Mouse (Mus musculus) neural tube, embryonic 13.5 days (tissue): ENCODE results near the gene Gpc5. TPM values are rescaled to one million over a fixed set of nuclear protein-coding genes. Genes with fewer than 3 reads are reported as not detected.
A peak's percentile ranks its signal among the peaks of the same experiment; 100 is the strongest.

Experiments used
- ATAC-seq: fragments of 200-750 bp; cut with Nextera tagmentation; 2 replicates; pipeline ENCODE4 v1.8.0; 2017; ENCODE audit warnings: low read depth, mild to moderate bottlenecking, moderate TSS enrichment, moderate library complexity
- H3K27ac ChIP-seq: fragments of 300-500 bp; sonication (generic); replicated peaks from 2 replicates; pipeline ENCODE4 v1.5.1; 2015; ENCODE audit warnings: moderate library complexity, mild to moderate bottlenecking, inconsistent platforms
- H3K27me3 ChIP-seq: fragments of 300-500 bp; sonication (generic); 2 replicates; pipeline ENCODE4 v1.6.1; 2015; ENCODE audit warnings: mild to moderate bottlenecking, inconsistent platforms
- H3K36me3 ChIP-seq: fragments of 300-500 bp; sonication (generic); 2 replicates; pipeline ENCODE4 v1.6.1; 2015; ENCODE audit warnings: mild to moderate bottlenecking, inconsistent platforms
- H3K4me1 ChIP-seq: fragments of 300-500 bp; sonication (generic); replicated peaks from 2 replicates; pipeline ENCODE4 v1.6.1; 2015; ENCODE audit warnings: inconsistent platforms
- H3K4me2 ChIP-seq: fragments of 300-500 bp; sonication (generic); 2 replicates; pipeline ENCODE4 v1.6.1; 2015; ENCODE audit warnings: inconsistent platforms, mild to moderate bottlenecking, moderate library complexity
- H3K4me3 ChIP-seq: fragments of 300-500 bp; sonication (generic); 2 replicates; pipeline ENCODE4 v1.5.1; 2015; ENCODE audit warnings: mild to moderate bottlenecking, inconsistent platforms
- H3K9ac ChIP-seq: fragments of 300-500 bp; sonication (generic); 2 replicates; pipeline ENCODE4 v1.6.1; 2015; ENCODE audit warnings: moderate library complexity, mild to moderate bottlenecking, inconsistent platforms
- H3K9me3 ChIP-seq: fragments of 300-500 bp; sonication (generic); 2 replicates; pipeline ENCODE4 v1.6.1; 2016; ENCODE audit warnings: inconsistent platforms
- WGBS: fragments of 180-500 bp; shearing (Covaris S2); methylation state at CpG from one replicate; pipeline ENCODE4 v1.1.7; 2015; 5-methylcytosine and 5-hydroxymethylcytosine counted together
- polyA plus RNA-seq: library from polyadenylated mRNA; unstranded; fragments of >200 nt; fragmentation: Nextera tagmentation; extraction: Ambion mirVana; gene quantifications from 2 replicates; pipeline ENCODE4 v1.2.1, GENCODE M21; 2015

The Gpc5 gene
- polyA plus RNA-seq, 1 experiment from 2014 or later: 7.1 TPM

DNA sequence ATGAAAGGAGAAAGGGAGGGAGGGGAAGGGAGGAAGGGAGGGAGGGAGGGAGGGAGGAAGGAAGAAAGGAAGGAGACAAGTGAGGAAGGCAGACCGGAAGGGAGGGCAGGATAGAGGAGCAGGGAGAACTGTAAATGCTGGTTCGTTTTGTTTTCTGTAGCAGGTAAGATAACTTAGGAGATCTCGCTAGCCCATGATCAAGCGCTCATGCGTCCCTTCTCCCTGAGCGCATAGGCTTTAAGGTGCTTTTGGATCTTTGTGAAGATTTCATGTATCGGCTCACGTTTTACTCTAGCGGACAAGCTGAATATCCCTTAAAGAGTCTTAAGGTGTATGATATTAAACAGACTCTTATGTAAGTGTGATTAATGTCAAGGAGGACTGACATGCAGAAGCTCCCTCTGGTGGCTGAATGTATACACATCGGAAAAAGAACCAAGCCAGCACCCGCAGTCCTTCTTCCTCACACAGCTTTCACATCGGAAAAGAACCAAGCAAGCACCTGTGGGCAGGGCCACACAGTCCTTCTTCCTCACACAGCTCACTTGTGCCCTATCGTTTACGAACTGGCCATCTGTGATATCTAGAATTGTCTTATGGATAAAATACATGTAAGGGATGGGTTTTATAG lies 301.0 kb downstream of the Gpc5 start:
- 54% methylated on average over 14 of the region's 14 CpGs for WGBS
- H3K36me3 ChIP-seq: no peaks in the 10 kb centered on the region
- H3K4me3 ChIP-seq: no peak overlapping the region
- ATAC-seq: no peak; the same call in 1 of the 2 replicates
- no peak overlapping the region for H3K9ac ChIP-seq
- no peak overlapping the region for H3K27ac ChIP-seq
- no peaks in the 10 kb centered on the region for H3K9me3 ChIP-seq
- no peaks in the 10 kb centered on the region for H3K27me3 ChIP-seq
- H3K4me2 ChIP-seq: no peak overlapping the region
- no peaks in the 10 kb centered on the region for H3K4me1 ChIP-seq

DNA sequence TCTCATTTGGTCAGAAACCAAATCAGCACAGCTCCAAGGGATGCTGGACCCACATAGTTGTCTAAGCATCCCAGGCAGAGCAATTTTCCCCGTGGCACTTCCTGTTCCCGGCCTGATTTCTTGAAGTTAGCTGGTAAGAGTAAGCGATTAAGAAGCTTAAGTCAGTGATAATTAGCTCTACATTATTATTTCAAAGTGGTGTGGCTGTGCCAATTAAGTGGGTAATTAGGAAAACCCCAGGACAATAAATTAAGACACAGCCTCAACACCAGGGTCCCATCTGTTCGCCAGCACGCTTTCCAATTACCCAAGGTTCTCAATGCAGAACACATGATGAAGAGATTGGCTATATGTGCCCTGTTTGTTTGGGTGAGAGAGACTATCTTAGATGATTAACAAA lies 314.6 kb downstream of the Gpc5 start:
- ATAC-seq: peak; percentile 80
- no peak overlapping the region for H3K4me2 ChIP-seq
- 31% methylated on average over 5 of the region's 5 CpGs for WGBS

DNA sequence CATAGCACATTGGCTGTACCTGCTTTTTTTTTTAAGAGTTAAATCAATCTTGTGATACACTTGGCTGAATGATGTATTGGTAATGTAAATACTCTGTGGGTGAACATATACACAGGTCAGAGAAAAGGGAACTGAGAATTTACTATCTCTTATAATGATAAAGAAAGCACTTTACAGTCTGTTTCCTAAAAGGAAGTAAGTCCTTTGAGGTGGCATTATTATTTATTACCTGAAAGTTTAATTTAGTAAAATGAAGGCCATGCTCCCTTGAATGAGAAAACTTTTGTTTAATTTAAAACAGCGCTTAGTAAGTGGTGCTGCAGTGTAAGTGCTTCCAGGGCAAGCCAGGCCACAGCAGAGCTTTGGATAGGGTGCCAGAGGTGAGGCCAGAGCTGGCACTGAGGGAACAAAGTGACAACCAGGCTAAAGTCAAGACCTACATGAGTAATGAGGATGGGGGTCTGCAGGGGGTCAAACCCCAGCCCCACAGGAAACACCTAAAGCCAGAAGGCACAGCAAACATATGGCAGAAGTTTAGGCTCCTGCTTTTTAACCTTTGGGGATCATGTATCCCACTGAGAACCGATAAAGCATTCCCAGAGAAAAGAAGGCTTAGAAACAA lies 315.4 kb downstream of the Gpc5 start:
- H3K9ac ChIP-seq: no peak overlapping the region
- no peaks in the 10 kb centered on the region for H3K36me3 ChIP-seq
- no peak overlapping the region for H3K4me2 ChIP-seq
- no peak overlapping the region for H3K27ac ChIP-seq
- H3K4me1 ChIP-seq: peaks cover 11% of the 10 kb centered on the region; the same call in 1 of the 2 replicates
- H3K9me3 ChIP-seq: no peaks in the 10 kb centered on the region
- 61% methylated on average over 2 of the region's 2 CpGs for WGBS
- no peaks in the 10 kb centered on the region for H3K27me3 ChIP-seq
- H3K4me3 ChIP-seq: no peak overlapping the region
- ATAC-seq: no peak

More for the DNA sequence above, 314.6 kb downstream of the Gpc5 start:
- no peak overlapping the region for H3K9ac ChIP-seq
- H3K36me3 ChIP-seq: no peaks in the 10 kb centered on the region
- H3K4me3 ChIP-seq: no peak overlapping the region
- H3K4me1 ChIP-seq: peaks cover 11% of the 10 kb centered on the region; the same call in 1 of the 2 replicates
- no peaks in the 10 kb centered on the region for H3K27me3 ChIP-seq
- no peak overlapping the region for H3K27ac ChIP-seq
- H3K9me3 ChIP-seq: no peaks in the 10 kb centered on the region

DNA sequence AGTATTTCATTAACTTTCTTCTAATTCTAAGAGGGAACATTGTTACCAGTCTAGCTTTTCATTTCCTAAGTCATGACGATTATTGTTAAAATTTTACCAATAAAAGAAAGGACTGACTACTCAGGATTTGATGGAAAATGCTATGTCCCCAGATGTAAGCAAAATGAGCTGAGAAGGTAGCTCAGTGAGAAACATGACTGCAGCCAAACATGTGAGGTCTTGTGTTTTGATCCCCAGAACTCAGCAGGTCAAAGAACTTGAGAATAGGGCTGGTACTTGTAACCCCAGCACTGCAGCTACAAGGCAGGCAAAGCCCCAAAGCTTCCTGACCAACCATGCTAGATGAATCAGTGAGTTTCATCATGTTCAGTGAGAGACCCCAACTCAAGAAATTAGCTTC lies 318.9 kb downstream of the Gpc5 start:
- Histone ChIP-seq H3K27ac (no peak overlapping the region), H3K27me3 (no peaks in the 10 kb centered on the region), H3K4me1 (peaks cover 17% of the 10 kb centered on the region; the same call in 1 of the 2 replicates), H3K4me2 (no peak overlapping the region), H3K9me3 (no peaks in the 10 kb centered on the region), H3K4me3 (no peak overlapping the region), H3K9ac (no peak overlapping the region), H3K36me3 (no peaks in the 10 kb centered on the region)
- ATAC-seq: no peak
- WGBS: 94% methylated on average over 1 of the region's 1 CpGs

- Histone ChIP-seq H3K4me2 (no peak overlapping the region), H3K9ac (no peak overlapping the region), H3K4me1 (peaks cover 12% of the 10 kb centered on the region; the same call in 1 of the 2 replicates), H3K9me3 (no peaks in the 10 kb centered on the region), H3K27me3 (no peaks in the 10 kb centered on the region), H3K27ac (no peak overlapping the region), H3K36me3 (no peaks in the 10 kb centered on the region), H3K4me3 (no peak overlapping the region)
- WGBS: 39% methylated on average over 6 of the region's 6 CpGs
- no peak for ATAC-seq
Measured at GRCm38 (mm10) chr14:115411513-115412174, 319.6 kb downstream of the Gpc5 start.

- H3K9me3 ChIP-seq: no peaks in the 10 kb centered on the region
- no peak for ATAC-seq
Measured at GRCm38 (mm10) chr14:115412821-115413220, 320.8 kb downstream of the Gpc5 start.

DNA sequence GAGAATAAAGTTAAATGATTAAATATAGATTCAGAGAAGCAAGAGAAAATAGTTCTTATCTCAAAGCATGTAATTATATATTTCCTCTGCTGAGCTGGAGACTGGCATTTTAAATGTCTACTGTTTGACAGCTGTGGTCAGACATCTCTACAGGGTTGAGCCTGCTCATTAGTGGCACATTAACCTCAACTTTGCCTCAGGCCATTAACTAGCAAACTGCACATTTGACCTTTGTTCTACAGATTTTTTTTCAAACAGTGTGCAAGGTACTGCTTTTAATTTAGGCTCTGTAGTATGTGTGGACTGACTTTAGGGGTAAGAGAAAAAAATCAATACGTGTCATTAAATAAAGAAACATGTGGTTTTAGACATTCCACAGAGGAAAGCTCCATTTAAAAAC lies 321.4 kb downstream of the Gpc5 start:
- Histone ChIP-seq H3K4me3 (no peak overlapping the region), H3K27me3 (no peaks in the 10 kb centered on the region), H3K4me1 (peaks cover 7% of the 10 kb centered on the region; the same call in 1 of the 2 replicates), H3K27ac (no peak overlapping the region), H3K9me3 (no peaks in the 10 kb centered on the region), H3K9ac (no peak overlapping the region), H3K36me3 (no peaks in the 10 kb centered on the region), H3K4me2 (no peak overlapping the region)
- ATAC-seq: no peak
- 83% methylated on average over 1 of the region's 1 CpGs for WGBS

More at GRCm38 (mm10) chr14:115412821-115413220, 320.8 kb downstream of the Gpc5 start:
- Histone ChIP-seq H3K4me3 (no peak overlapping the region), H3K9ac (no peak overlapping the region), H3K27me3 (no peaks in the 10 kb centered on the region), H3K4me1 (peaks cover 7% of the 10 kb centered on the region; the same call in 1 of the 2 replicates), H3K4me2 (no peak overlapping the region), H3K27ac (no peak overlapping the region), H3K36me3 (no peaks in the 10 kb centered on the region)
- WGBS: 77% methylated on average over 3 of the region's 3 CpGs

GRCm38 (mm10) chr14:115414545-115414944 lies 322.5 kb downstream of the Gpc5 start:
- ATAC-seq: no peak
- Histone ChIP-seq H3K9ac (no peak overlapping the region), H3K36me3 (no peaks in the 10 kb centered on the region), H3K9me3 (no peaks in the 10 kb centered on the region), H3K4me3 (no peak overlapping the region), H3K27ac (no peak overlapping the region), H3K4me1 (peaks cover 7% of the 10 kb centered on the region; the same call in 1 of the 2 replicates), H3K4me2 (no peak overlapping the region), H3K27me3 (no peaks in the 10 kb centered on the region)
- WGBS: 36% methylated on average over 5 of the region's 5 CpGs

DNA sequence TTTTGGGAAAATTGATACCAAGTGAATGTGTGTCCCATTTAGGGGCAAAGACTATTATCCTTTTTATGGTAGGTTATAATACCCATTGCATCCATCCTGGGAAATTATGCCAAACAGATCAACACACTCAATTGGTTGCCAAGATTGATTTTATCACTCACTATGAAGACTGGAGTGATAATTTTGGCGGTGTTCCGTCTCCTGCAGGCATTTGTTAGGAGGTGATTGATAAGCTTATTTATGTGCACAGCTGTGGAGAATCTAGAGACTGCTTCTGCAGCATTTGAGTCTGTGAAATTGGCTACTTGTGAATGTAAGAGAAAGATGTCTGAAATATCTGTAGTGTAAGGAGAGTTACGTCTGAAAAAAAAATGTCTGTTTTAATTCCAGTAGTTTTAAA lies 340.0 kb downstream of the Gpc5 start:
- peak; percentile 61; the same call in 1 of the 2 replicates for ATAC-seq
- H3K27ac ChIP-seq: no peak overlapping the region
- no peaks in the 10 kb centered on the region for H3K9me3 ChIP-seq
- no peak overlapping the region for H3K9ac ChIP-seq
- no peak overlapping the region for H3K4me3 ChIP-seq
- no peaks in the 10 kb centered on the region for H3K27me3 ChIP-seq
- WGBS: 41% methylated on average over 3 of the region's 3 CpGs
- peaks cover 8% of the 10 kb centered on the region; the same call in 1 of the 2 replicates for H3K4me1 ChIP-seq
- no peak overlapping the region for H3K4me2 ChIP-seq
- no peaks in the 10 kb centered on the region for H3K36me3 ChIP-seq

DNA sequence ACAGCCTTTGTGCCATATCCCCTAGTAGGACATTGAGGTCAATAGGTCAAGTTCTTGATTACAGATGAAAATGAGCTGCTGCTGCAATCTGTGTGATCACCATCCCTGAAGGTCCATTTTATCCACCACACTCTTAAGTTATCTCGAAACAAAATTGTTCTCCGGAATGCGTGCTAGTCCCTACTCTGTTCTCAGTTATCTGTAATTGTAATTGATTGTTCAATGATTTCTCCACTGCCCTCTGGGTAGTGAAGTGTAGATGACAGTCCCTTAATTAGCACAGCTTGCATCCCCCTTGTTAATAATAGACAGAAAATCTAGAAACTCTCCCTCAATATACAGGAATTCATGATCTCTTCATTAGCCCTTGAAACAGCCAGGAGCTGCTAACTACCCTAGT lies 340.4 kb downstream of the Gpc5 start:
- no peak overlapping the region for H3K27ac ChIP-seq
- peaks cover 8% of the 10 kb centered on the region; the same call in 1 of the 2 replicates for H3K4me1 ChIP-seq
- no peak overlapping the region for H3K4me3 ChIP-seq
- no peaks in the 10 kb centered on the region for H3K27me3 ChIP-seq
- H3K9ac ChIP-seq: no peak overlapping the region
- 48% methylated on average over 3 of the region's 3 CpGs for WGBS
- no peaks in the 10 kb centered on the region for H3K9me3 ChIP-seq
- peak; percentile 32; the same call in 1 of the 2 replicates for ATAC-seq
- H3K4me2 ChIP-seq: no peak overlapping the region
- H3K36me3 ChIP-seq: no peaks in the 10 kb centered on the region

DNA sequence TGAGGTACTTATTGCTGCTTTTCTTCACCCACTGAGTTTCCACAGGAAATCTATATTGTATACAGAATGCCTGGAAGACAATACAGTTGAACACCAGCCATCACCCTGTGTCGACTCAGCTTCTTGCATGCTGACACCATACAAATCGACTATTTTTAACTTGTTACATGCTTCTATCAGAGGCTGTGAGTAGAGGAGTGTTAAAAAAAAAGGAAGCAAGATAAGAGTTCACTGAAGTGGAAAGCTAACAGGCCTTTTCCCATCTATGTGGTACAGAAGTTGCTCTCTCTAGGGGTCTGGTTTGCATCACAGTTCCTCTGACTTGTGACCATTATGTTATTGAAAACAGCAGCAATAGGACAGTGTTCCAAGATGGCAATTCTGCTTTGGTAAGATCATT lies 344.6 kb downstream of the Gpc5 start:
- Histone ChIP-seq H3K9me3 (no peaks in the 10 kb centered on the region), H3K4me1 (peaks cover 8% of the 10 kb centered on the region; the same call in 1 of the 2 replicates), H3K9ac (no peak overlapping the region), H3K4me3 (no peak overlapping the region), H3K27ac (no peak overlapping the region), H3K36me3 (no peaks in the 10 kb centered on the region), H3K4me2 (no peak overlapping the region), H3K27me3 (no peaks in the 10 kb centered on the region)
- 63% methylated on average over 2 of the region's 2 CpGs for WGBS
- ATAC-seq: no peak
